Mouse (Mus musculus) yolk sac, embryonic 10.5 days (tissue): ENCODE measurements at regions not wholly inside any gene's neighbourhood (a gene's known extent, or its start where the extent isn't known, plus 50 kb on each side); places are given as distances from the start of the nearest gene placed in this dataset.

Experiments
- DNase-seq: peaks from one replicate; pipeline ENCODE4 v3.0.0-alpha.2; 2017; ENCODE audit warnings: low spot score

DNA sequence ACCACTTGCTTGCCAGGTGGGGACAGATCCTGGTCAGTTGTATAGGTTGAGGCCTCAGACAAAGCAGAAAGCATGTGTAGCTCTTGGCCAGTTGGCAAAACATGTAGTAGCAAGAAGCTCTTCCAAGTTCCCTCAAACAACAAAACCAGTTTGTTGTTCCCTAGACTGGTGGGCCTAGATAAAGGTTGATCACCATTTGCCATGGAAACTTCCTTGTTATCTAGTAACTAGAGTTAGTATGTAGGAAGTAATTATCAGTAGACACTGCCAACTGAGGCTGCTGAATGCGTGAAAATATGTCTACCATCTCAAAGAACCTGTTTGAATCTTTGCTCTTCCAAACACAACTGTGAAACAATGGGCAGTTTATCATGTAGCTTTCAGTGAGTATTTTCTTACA is 1098.7 kb downstream of the Pcdh18 start:
- DNase-seq, result no peak

DNA sequence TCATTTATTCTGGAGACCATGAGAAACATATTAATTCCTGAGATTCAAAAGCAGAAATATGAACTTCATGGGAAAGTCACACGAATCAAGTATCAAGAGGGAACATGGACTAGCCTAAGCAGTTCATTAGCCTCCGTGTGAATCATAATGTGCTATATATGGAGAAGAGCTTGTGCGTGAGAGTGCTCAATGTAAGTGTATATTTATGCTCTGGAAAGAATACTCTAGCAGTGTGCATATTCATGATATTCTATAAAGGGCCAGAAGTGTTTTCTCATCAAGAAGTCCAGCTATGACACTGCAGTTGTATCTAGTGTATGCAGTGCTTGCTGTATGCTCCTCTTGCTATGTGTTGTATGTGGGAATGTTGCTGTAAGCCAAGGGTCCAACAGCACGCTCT is 1102.0 kb downstream of the Pcdh18 start:
- DNase-seq, result no peak

DNA sequence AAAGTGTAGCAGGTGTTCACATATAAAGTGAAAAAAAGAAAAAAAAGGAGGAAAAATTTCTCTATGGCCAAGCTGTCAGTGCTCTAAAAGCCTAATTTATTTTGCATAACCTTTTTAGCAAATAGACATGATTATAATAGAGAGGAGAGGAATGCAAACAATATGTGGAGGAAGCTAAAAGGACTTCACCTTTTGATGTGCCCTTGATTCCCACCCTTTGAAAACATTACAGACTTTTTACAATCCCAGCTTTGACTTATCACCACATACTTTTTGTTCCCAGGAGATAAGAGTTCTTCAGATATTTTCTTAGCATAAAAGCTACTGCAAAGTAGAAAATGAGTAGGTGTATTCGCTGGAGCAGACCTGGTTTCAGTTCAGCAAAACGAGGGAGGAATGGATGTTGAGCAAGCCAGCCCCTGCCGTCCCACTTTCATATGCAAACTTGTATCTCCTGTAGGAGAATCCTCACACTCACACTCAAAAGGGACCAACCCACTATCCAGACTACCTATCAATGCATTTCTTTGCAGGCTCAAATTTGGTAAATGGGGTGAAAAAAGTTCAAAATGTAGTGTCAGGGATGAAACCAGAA is 1125.1 kb downstream of the Pcdh18 start:
- DNase-seq, result no peak

DNA sequence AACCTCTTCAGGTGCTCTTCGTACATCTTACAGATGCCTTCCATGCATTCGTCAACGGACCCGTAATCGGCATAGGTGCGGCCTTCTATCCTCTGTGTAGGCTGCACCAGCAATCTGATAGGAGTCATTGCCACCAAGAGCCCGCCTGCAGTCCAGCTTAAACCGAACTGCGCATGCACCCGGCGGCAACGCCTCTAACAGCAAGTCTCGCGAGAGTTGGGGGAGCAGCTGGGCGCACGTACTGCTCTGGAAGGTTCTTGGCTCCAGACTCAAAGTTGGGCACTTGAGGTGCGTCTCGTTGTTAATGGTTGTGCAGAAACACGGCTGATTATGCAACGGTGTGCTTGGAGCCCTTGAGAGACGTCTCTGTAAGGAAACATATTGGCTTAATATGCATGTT is 1148.2 kb downstream of the Pcdh18 start:
- no peak for DNase-seq

DNA sequence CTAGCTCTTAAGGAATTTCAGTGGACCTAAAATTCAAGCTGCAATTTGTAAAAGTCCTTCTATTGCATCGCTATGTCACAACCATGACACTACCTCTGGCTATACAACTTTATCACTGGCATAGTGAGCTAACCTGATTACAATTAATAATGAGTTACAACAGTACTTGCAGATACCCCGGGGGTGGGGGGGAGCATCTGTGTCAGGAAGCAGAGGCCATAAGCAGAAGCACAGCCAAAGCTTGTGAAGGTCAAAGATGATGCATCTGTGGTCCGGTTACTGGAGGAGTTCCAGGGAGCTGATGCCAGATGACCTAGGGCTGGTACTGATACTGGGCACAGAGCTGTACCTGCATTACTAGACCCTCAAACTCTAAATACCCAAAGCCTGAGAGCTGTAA is 1152.3 kb downstream of the Pcdh18 start:
- DNase-seq, result no peak

DNA sequence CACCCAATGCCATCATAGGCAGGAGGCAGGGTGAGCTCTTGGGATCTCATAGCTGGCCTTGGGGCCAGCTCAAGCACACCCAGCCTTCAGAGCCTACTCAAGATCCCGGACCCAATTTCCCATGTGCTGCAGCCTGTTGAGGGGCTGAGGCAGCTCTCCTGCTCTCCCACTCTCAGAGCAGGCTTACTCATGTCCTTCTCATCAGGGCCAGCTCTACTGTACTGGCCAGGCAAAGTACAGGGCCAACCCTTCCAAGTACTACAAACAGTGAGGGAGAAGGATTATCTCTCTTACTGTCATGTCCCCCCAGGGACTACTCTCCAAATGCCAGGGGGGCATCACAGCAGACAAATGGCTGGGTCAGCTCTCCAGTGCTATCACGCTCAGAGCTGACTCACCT is 1169.8 kb downstream of the Pcdh18 start:
- DNase-seq, result no peak

DNA sequence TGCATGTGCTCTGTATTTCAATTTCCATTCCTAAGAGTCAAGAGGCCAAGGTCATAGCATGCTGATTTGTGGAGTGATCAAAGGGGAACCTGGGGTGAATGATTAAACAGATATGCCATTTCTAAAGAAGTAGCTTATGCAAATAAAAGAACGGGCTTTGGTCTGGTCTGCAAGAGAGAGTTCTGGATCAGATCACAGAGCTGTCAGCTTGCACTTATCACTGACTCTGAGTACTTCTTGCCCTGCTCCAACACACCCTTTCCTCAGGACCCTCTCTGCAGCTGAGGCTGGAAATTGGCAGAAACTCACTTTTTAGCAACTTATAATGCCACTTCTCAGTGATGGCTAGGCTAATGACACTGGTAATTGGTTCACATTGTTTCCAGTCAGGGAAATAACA is 1171.0 kb downstream of the Pcdh18 start:
- peak; percentile 9 for DNase-seq

DNA sequence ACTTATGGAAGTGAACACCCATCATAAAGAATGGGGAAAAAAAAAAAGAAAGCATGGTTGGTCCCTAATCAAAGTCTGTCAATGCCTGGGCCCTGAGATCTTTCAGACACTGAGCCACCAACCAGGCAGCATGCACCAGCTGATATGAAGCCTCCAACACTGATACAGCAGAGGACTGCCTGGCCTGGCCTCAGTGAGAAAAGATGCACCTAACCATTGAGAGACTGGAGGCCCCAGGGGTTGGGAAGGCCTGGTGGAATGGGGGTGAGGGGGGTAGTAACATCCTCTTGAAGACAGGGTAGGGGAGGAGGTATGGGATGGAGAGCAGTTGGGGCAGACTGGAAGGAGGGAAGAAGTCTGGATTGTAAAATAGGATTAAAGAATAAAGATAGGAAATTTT is 1172.8 kb downstream of the Pcdh18 start:
- no peak for DNase-seq

DNA sequence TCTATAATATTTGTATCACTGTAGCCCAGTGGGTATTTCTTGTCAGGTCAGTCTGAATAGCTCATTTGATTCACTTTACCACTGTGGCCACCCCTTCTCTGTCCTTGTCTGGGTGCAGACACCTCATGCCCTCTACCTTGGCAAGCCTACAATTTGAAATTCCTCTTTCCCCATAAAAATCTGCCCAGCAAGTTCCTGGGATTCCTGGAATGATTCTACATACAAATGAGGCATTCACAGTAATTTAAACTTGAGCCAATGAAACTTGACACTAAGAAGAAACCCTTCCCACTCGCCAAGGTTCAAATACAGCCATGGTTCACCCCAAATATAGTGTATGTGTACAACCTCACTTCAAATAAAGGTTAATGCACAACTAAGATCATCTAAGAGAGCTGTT is 1174.6 kb downstream of the Pcdh18 start:
- DNase-seq, result no peak

DNA sequence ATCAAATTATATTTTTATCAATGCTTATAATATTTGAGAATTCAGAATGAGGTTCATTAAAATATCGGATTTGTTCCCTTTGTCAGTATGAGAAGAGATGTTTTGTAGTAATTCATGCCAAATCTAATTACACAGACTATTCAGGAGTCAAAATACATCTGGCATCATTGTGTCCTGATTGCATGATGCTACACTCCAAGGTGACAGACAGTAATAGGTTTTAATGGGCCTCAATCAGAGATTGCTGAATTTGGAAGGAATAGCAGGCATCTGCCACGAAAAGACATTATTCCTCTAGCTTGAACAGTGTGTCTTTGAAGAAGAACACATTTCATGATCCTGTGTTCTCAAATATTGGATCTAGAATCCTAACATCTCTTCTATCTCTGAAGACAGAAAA is 1177.2 kb downstream of the Pcdh18 start:
- DNase-seq, result no peak

DNA sequence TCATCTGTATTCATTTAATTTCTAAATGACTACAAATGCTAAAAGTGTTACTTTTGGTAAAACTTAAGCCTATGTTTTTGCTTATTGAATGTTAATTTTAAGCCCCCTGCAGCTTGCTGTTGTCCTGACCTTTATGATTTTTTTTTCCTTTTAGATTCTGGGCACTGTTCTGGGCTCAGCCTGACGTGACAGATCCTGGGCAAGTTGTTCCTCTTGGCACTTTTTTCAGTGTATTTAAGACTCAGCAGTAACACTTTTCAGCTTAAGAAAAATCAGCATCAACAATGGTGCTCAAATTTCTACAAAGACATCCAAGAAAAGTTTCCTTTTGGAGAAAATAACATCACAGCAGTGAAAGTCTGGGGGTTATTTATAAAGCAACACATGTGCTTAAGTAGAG is 1177.9 kb downstream of the Pcdh18 start:
- DNase-seq, result no peak

DNA sequence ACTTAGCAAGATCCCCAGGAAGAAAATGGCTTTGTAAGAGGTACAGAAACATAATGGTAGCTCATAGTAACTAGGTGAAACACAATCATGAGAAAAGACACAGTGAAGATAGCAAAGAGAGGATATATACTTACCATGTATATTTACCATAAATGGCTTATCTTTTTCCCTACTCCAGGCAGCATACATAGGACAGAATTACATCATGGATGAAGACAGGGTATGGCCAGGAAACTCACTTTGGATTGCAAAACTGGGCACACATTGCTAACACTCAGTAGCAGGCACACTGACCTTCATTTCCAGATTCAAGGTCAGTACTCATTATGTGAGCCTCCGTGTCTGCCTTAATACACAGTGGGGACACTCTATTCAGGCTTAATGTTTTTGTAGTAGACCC is 1210.5 kb downstream of the Pcdh18 start:
- DNase-seq, result no peak

DNA sequence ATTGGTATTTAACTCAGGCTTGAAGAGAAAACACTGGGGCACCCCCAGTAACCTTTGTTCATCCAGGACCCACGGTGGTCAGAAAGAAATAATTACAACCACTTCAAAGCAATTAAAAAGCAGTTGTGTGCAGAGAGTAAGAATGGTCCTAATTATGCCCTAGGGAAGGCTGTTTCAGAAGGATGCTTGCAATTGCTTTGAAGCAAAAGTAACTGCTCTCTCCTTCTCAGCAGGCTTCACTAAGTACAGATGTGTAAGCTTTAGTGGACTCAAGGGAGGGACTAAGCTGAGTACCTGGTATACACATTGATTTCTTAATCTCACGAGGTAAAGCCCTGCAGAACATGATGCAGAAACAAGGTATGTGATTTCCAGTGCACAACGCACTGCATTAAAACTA is 1242.1 kb downstream of the Pcdh18 start:
- no peak for DNase-seq

DNA sequence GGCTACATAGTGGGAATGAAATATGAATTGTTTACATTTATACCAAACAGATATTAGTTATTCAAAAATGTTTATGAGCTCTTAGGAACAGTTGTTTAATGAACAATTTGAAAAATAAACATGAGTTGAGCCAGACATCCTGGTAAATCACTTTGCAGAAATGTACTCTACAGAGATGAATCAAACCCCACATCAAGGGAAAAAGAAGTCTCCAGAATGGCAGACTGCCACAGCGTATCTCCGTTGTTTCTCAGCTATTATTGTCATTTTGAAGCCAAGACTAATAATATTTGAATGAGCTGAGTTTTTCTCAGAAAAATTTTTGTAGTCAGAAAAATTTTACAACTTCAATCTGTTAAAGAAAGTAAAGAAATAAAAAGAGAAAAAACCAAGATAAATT is 1253.1 kb downstream of the Pcdh18 start:
- no peak for DNase-seq

DNA sequence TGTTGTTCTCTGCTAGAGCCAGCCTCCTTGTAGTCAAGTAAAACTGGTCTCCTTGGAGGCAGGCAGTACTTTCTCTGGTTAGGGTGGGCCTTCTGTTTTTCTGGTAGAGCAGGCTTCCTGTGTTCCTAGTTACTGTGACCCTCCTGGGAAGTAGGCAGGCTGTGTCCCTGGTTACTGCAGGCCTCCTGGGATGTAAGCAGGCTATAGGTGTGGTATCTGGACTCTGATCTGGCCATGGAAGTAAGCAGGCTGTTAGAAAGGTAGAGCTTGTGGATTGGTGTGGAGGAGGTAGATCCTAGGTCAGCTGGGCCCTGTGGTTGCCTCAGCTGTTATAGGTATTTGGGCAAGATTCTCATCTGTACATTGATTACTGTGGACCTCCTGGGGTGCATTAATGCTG is 1292.4 kb downstream of the Pcdh18 start:
- DNase-seq, result no peak

DNA sequence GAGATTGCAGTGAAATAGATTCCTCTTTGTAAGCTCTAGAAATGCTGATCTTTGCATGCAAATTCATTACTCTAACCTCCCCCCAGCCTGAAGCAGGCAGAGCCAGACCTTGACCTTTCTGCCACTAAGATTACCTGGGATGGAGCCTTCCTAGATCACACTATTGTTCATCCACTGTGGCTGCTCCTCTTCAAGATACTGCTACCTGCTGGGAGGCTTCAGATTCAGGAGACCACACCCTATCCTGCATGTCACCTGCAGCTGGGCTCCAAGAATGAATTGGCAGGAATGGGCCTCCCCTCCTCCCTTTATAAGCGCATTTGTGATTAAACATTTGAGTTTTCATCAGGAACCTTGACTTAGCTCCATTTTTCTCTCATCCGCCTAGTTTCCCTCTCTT is 1315.2 kb downstream of the Pcdh18 start:
- DNase-seq, result no peak

DNA sequence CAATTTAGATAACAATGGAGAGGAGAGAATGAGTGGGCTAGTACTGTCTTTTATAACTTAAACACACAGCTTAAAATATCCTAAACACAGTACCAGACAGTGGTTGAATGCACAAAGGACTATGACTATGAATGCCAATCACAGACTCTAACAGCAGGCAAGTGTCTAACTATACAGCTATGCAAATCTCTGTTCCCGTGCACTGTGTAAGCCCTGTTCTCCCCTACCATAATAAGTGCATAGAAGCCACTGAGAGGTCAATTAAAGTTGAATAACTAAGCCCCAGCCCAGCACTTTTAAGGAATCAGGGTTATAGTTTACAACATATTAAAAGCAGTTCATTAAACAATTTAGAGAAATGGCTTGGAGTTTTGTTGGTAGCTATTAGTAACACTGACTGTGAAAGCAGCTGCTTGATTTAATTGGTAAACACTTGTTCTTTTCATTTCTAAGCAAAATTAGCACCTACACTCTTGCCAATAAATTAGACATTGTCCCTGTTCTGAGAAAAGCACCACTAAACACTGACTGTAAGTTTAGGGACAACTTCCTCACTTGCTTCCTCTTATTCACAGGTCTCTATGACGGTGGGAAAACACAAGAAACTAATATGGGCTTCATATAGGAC is 1327.6 kb downstream of the Pcdh18 start:
- no peak for DNase-seq

DNA sequence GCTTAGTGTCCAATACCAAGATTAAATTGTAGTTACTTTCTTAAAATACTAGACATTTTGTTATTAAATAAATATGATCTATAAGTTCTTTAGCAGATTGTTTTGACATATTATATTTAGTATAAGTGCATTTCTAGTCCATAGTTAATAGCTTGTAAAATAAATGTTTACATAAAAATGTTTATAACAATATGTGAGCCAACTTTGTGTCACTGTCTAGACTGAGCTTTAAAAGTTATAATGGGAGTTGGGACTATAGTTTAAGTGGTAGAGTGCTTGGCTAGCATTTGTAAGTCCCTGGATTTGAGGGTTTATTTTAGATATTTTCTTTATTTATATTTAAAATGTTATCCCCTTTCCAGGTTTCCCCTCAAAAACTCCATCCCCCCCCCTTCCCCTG is 1367.3 kb downstream of the Pcdh18 start:
- DNase-seq, result no peak
